Mouse (Mus musculus) liver, embryonic 16.5 days (tissue): ENCODE results near the gene Defb19. TPM values are rescaled to one million over a fixed set of nuclear protein-coding genes. Genes with fewer than 3 reads are reported as not detected.

Experiments used
- ATAC-seq: fragments of 200-750 bp; cut with Nextera tagmentation; 2 replicates; pipeline ENCODE4 v1.8.0; 2017; ENCODE audit warnings: low read depth, mild to moderate bottlenecking, moderate number of reproducible peaks, moderate library complexity
- H3K27ac ChIP-seq: fragments of 300-500 bp; sonication (generic); 2 replicates; pipeline ENCODE4 v1.5.1; 2014; ENCODE audit warnings: mild to moderate bottlenecking, low read length
- H3K27me3 ChIP-seq: fragments of 300-500 bp; sonication (generic); 2 replicates; pipeline ENCODE4 v1.6.1; 2014; ENCODE audit warnings: low read depth, low read length, mixed read lengths; ENCODE audit not compliant: control insufficient read depth, insufficient read depth
- H3K36me3 ChIP-seq: fragments of 300-500 bp; sonication (generic); 2 replicates; pipeline ENCODE4 v1.6.1; 2014; ENCODE audit warnings: mild to moderate bottlenecking; ENCODE audit not compliant: control insufficient read depth, insufficient read depth
- H3K4me1 ChIP-seq: fragments of 300-500 bp; sonication (generic); 2 replicates; pipeline ENCODE4 v1.6.1; 2014; ENCODE audit warnings: low read depth, low read length, mixed read lengths; ENCODE audit not compliant: control insufficient read depth
- H3K4me2 ChIP-seq: fragments of 300-500 bp; sonication (generic); 2 replicates; pipeline ENCODE4 v1.6.1; 2014; ENCODE audit warnings: low read depth, low read length, mixed read lengths
- H3K4me3 ChIP-seq: fragments of 300-500 bp; sonication (generic); 2 replicates; pipeline ENCODE4 v1.5.1; 2014; ENCODE audit warnings: low read depth, mild to moderate bottlenecking, low read length
- H3K9ac ChIP-seq: fragments of 300-500 bp; sonication (generic); 2 replicates; pipeline ENCODE4 v1.6.1; 2014; ENCODE audit warnings: low read depth, low read length
- H3K9me3 ChIP-seq: fragments of 300-500 bp; sonication (generic); replicated peaks from 2 replicates; pipeline ENCODE4 v1.6.1; 2016; ENCODE audit warnings: low read length; ENCODE audit not compliant: control insufficient read depth
- WGBS: fragments of 180-500 bp; shearing (Covaris S2); extraction: QIAGEN DNeasy Blood & Tissue Kit; methylation state at CpG from one replicate; pipeline ENCODE4 v1.1.7; 2014; ENCODE audit not compliant: insufficient replicate concordance; 5-methylcytosine and 5-hydroxymethylcytosine counted together
- polyA plus RNA-seq: library from polyadenylated mRNA; unstranded; fragments of >200 nt; fragmentation: Nextera tagmentation; extraction: Ambion mirVana; gene quantifications from 2 replicates; pipeline ENCODE4 v1.2.1, GENCODE M21; 2015

Gene Defb19
- polyA plus RNA-seq: not detected in 2 replicates

- Histone ChIP-seq H3K27ac (no peak within 1 kb of the TSS), H3K4me3 (no peak within 1 kb of the TSS), H3K9me3 (no peaks in the 10 kb centered on the region), H3K4me1 (no peaks in the 10 kb centered on the region), H3K9ac (no peak within 1 kb of the TSS), H3K27me3 (no peaks in the 10 kb centered on the region), H3K36me3 (no peaks in the 10 kb centered on the region), H3K4me2 (no peak within 1 kb of the TSS)
- ATAC-seq: no peak
- 52% methylated on average over 7 of the region's 7 CpGs for WGBS
These were observed at the start of gene Defb19 for GRCm38 (mm10) chr2:152580107-152580506. Gene Defb19, minus strand, starts transcription at chr2:152580312.

DNA sequence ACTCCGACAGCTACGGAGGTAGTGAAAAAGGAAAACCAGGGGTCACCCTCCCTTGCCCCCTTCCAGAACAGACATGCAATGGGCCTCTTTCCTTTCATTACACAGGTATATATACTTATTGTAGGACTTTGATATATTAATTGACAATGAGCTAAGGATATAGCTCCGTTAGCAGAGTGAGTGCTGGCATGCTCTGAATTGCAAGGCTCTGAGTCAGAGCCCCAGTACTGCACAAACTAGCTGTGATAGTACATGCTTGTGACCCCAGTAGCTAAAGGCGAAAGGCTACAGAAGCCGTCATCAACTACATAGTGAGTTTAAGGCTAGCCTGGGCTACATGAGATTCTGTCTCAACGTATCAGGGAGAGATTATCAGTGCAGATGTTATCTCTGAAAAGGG is 49.8 kb upstream of the Defb19 start:
- peaks cover 3% of the 10 kb centered on the region for H3K4me1 ChIP-seq
- WGBS: 67% methylated on average over 6 of the region's 6 CpGs
- no peak overlapping the region for H3K4me3 ChIP-seq
- ATAC-seq: no peak
- no peak overlapping the region for H3K27ac ChIP-seq
- H3K36me3 ChIP-seq: no peaks in the 10 kb centered on the region
- no peaks in the 10 kb centered on the region for H3K9me3 ChIP-seq
- H3K27me3 ChIP-seq: peaks cover 32% of the 10 kb centered on the region
- H3K4me2 ChIP-seq: no peak overlapping the region
- no peak overlapping the region for H3K9ac ChIP-seq

DNA sequence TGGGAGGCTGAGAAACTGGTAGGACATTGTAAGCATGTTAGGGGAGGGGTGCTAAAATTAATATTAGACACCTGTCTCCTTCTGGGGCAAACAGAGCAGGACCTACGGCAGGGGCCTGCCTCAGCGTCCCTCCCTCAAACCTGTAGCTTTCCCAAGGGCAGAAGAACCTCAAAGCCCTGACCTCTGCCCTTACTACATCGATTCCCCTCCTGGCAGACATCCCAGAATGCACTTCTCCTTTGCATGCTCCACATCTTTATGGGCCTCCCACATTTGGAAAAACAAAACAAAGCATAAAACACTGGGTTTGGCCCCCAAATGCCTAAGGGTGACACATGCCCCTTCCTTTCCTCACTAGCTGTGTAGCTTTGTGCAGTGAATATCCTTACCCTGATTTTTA is 49.1 kb upstream of the Defb19 start:
- H3K36me3 ChIP-seq: no peaks in the 10 kb centered on the region
- peaks cover 32% of the 10 kb centered on the region for H3K27me3 ChIP-seq

DNA sequence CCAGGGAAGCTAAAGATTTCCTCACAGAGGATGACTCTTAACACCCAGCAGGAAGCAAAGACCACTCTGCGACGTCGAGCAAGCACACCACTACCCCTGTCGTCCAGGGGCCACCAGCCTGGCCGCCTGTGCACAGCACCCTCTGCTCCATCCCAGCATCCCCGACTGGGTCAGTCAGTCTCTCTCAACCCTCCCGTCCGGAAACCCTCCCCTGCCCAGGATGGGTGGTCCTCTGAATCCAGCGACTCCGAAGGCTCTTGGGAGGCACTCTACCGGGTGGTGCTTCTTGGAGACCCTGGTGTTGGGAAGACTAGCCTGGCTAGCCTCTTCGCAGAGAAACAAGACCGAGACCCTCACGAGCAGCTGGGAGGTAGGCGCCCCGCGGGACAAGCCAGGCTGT is 48.0 kb upstream of the Defb19 start:
- no peak for ATAC-seq
- H3K4me2 ChIP-seq: no peak overlapping the region
- no peaks in the 10 kb centered on the region for H3K36me3 ChIP-seq
- peaks cover 32% of the 10 kb centered on the region for H3K27me3 ChIP-seq
- no peaks in the 10 kb centered on the region for H3K9me3 ChIP-seq
- 29% methylated on average over 17 of the region's 17 CpGs for WGBS
- peaks cover 3% of the 10 kb centered on the region for H3K4me1 ChIP-seq
- no peak overlapping the region for H3K4me3 ChIP-seq
- H3K9ac ChIP-seq: no peak overlapping the region
- no peak overlapping the region for H3K27ac ChIP-seq

More for the DNA sequence above, 49.1 kb upstream of the Defb19 start:
- Histone ChIP-seq H3K27ac (no peak overlapping the region), H3K4me2 (no peak overlapping the region), H3K4me3 (no peak overlapping the region), H3K9ac (no peak overlapping the region), H3K4me1 (peaks cover 3% of the 10 kb centered on the region), H3K9me3 (no peaks in the 10 kb centered on the region)
- 35% methylated on average over 3 of the region's 3 CpGs for WGBS
- no peak for ATAC-seq

DNA sequence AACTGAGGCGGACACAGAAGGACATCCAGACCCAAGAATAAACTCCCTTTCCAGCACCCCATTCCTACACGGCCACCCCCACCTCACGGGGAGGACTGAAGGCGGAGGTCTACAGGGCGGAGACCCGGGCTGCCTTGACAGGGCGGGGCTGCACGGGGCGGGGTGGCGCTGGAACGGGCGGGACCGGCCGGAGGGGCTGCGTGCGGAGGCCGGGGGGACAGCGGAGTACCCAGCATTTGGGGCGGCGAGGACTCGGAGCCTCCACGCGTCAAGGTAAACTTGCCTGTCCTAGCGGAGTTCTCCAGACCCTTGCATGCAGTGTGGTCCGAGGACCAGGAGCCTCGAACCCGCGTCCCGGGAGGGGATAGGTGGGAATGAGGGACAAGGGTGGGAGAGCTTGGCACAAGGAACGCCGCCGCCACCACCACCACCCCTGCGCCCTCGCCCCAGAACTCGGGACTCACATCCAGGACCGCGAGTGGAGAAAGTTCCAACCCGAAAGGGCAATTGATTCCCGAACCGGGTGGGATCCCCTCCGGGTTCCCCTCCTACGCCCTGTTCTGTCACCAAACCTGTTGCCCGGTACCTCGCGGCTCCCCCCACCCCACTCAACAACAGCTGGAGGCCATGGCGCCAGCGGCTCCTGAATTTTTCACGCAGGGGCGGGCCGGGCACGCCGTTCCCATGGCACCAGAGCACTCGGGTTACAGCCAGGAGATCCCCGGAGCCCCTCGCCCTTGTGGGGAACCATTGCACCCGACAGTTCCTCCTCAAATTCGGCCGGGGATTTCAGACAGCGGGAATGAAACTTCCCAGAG is 46.9 kb upstream of the Defb19 start, which contains the start of gene Rem1:
Gene Rem1, plus strand, starts transcription at position 178 of the 818 bp plus-strand sequence.
- no peaks in the 10 kb centered on the region for H3K36me3 ChIP-seq

GRCm38 (mm10) chr2:152625256-152625655 is 45.1 kb upstream of the Defb19 start:
- no peaks in the 10 kb centered on the region for H3K9me3 ChIP-seq
- H3K36me3 ChIP-seq: no peaks in the 10 kb centered on the region
- ATAC-seq: no peak
- no peak overlapping the region for H3K4me2 ChIP-seq
- H3K9ac ChIP-seq: no peak overlapping the region
- H3K27me3 ChIP-seq: peaks cover 32% of the 10 kb centered on the region
- WGBS: 5% methylated on average over 1 of the region's 1 CpGs
- no peak overlapping the region for H3K4me3 ChIP-seq
- peaks cover 3% of the 10 kb centered on the region for H3K4me1 ChIP-seq
- no peak overlapping the region for H3K27ac ChIP-seq

More for the DNA sequence above, 46.9 kb upstream of the Defb19 start, which contains the start of gene Rem1:
- peaks cover 32% of the 10 kb centered on the region for H3K27me3 ChIP-seq
- H3K27ac ChIP-seq: no peak within 1 kb of the TSS
- peak within 1 kb of the TSS; percentile 42 for H3K4me2 ChIP-seq
- H3K9me3 ChIP-seq: no peaks in the 10 kb centered on the region
- peak within 1 kb of the TSS; percentile 12; the same call in 1 of the 2 replicates for H3K9ac ChIP-seq
- H3K4me3 ChIP-seq: peak within 1 kb of the TSS; percentile 36
- WGBS: 3% methylated on average over 59 of the region's 59 CpGs
- peaks cover 3% of the 10 kb centered on the region for H3K4me1 ChIP-seq
- ATAC-seq: no peak

- ATAC-seq: no peak
- H3K27ac ChIP-seq: no peak overlapping the region
- H3K27me3 ChIP-seq: peaks cover 32% of the 10 kb centered on the region
- H3K4me3 ChIP-seq: no peak overlapping the region
- 61% methylated on average over 2 of the region's 2 CpGs for WGBS
- H3K4me2 ChIP-seq: no peak overlapping the region
- H3K36me3 ChIP-seq: no peaks in the 10 kb centered on the region
- H3K9ac ChIP-seq: no peak overlapping the region
- peaks cover 3% of the 10 kb centered on the region for H3K4me1 ChIP-seq
- H3K9me3 ChIP-seq: no peaks in the 10 kb centered on the region
These were observed 44.5 kb upstream of the Defb19 start for GRCm38 (mm10) chr2:152624566-152624965.

DNA sequence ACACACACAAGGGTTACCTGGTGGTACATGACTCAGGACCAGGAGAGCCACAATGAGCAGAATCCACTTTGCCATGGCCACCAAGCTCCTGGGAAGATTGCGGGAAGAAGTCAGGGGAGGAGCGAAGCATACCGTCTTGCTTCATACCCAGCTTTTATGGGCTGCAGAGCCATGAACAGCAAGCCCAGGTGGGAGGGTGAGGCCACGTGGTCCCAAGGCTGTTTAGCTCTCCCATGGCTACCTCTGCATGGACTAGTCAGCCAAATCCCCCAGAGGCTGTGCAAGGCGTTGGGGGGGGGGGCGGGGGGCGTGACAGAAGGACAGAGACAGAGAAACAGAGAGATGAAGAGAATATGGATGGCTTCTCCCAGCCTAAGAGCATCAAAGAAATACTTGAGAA is 42.8 kb upstream of the Defb19 start, which contains the start of gene Defb25:
Gene Defb25, minus strand, starts transcription at position 101 of the 400 bp plus-strand sequence.
- Histone ChIP-seq H3K27ac (no peak within 1 kb of the TSS), H3K9ac (no peak within 1 kb of the TSS), H3K36me3 (no peaks in the 10 kb centered on the region), H3K27me3 (peaks cover 23% of the 10 kb centered on the region), H3K4me1 (peaks cover 3% of the 10 kb centered on the region), H3K4me2 (no peak within 1 kb of the TSS), H3K4me3 (no peak within 1 kb of the TSS), H3K9me3 (no peaks in the 10 kb centered on the region)
- no peak for ATAC-seq
- WGBS: 61% methylated on average over 7 of the region's 7 CpGs

GRCm38 (mm10) chr2:152622151-152622550 is 42.0 kb upstream of the Defb19 start:
- Histone ChIP-seq H3K27ac (no peak overlapping the region), H3K36me3 (no peaks in the 10 kb centered on the region), H3K27me3 (peaks cover 15% of the 10 kb centered on the region), H3K4me3 (no peak overlapping the region), H3K9me3 (no peaks in the 10 kb centered on the region), H3K9ac (no peak overlapping the region), H3K4me2 (no peak overlapping the region), H3K4me1 (peaks cover 3% of the 10 kb centered on the region)
- ATAC-seq: no peak
- WGBS: 56% methylated on average over 13 of the region's 13 CpGs
